ENCODE assay signal across 27 mouse cellular contexts in the genomic region with DNA sequence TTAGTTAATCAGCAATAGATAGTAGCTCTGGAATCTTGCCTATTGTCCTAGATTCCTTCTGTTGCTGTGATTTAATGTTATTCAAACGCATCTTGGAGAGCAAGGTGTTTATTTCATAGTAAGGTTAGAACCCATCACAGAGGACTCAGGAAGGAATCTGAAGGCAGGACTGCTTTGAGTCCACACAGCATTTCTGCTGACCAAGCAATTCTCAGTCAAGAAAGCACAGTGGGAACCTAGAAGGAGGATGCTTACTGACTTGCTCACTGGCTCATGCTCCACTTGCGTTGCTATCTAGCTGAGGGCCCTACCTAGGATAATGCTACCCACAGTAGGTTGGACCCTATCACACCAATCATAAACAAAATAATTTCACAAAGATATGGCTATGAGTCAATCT.
"Had no signal": no experiment of that assay in that cellular context is flagged by ENCODE, and none has a peak within 500 bp of the region (broad histone marks: within the 10 kb centered on the region; RNA-seq: fewer than 3 reads in every experiment).

No protein-coding gene starts in this region.

- H3K36me3 ChIP-seq: embryonic facial prominence, embryonic 10.5 days; embryonic facial prominence, embryonic 12.5 days; embryonic facial prominence, embryonic 13.5 days; embryonic facial prominence, embryonic 15.5 days; forebrain, embryonic 10.5 days; forebrain, embryonic 12.5 days; forebrain, embryonic 15.5 days had no signal

- H3K4me1 ChIP-seq: embryonic facial prominence, embryonic 10.5 days; embryonic facial prominence, embryonic 12.5 days; embryonic facial prominence, embryonic 13.5 days; embryonic facial prominence, embryonic 15.5 days; forebrain, embryonic 10.5 days; forebrain, embryonic 12.5 days; forebrain, embryonic 13.5 days; forebrain, embryonic 15.5 days had no signal

- H3K9me3 ChIP-seq: embryonic facial prominence, embryonic 10.5 days; embryonic facial prominence, embryonic 12.5 days; embryonic facial prominence, embryonic 13.5 days; embryonic facial prominence, embryonic 15.5 days; forebrain, embryonic 10.5 days; forebrain, embryonic 12.5 days; forebrain, embryonic 13.5 days; forebrain, embryonic 15.5 days had no signal

- H3K27ac ChIP-seq: embryonic facial prominence, embryonic 10.5 days; embryonic facial prominence, embryonic 12.5 days; embryonic facial prominence, embryonic 13.5 days; embryonic facial prominence, embryonic 15.5 days; forebrain, embryonic 10.5 days; forebrain, embryonic 12.5 days; forebrain, embryonic 13.5 days; forebrain, embryonic 15.5 days; gastrocnemius, adult 2 months; heart, adult 2 months had no signal

- H3K9ac ChIP-seq: embryonic facial prominence, embryonic 12.5 days; embryonic facial prominence, embryonic 13.5 days; embryonic facial prominence, embryonic 15.5 days; forebrain, embryonic 12.5 days; forebrain, embryonic 13.5 days; forebrain, embryonic 15.5 days; forebrain, postnatal 0 days had no signal

- H3K27me3 ChIP-seq: embryonic facial prominence, embryonic 12.5 days; embryonic facial prominence, embryonic 13.5 days; embryonic facial prominence, embryonic 15.5 days; forebrain, embryonic 12.5 days; forebrain, embryonic 13.5 days; forebrain, embryonic 15.5 days had no signal

- H3K4me2 ChIP-seq: embryonic facial prominence, embryonic 12.5 days; embryonic facial prominence, embryonic 13.5 days; embryonic facial prominence, embryonic 15.5 days; forebrain, embryonic 12.5 days; forebrain, embryonic 13.5 days; forebrain, embryonic 15.5 days had no signal

- DNase-seq: cerebellum, adult 9-10 months; cerebellum, adult 9-11 months; cerebellum, postnatal 10 days; cerebellum, postnatal 14 days; cerebellum, postnatal 25 days; cerebellum, postnatal 36 days; embryo, embryonic 11 days; forebrain, postnatal 0 days; gastrocnemius, adult 2 months; gastrocnemius, postnatal 10 days; gastrocnemius, postnatal 14 days; gastrocnemius, postnatal 25 days; gastrocnemius, postnatal 36 days; heart, adult 11 months; heart, adult 18-20 months; heart, adult 2 months had no signal

- H3K4me3 ChIP-seq: embryonic facial prominence, embryonic 10.5 days; embryonic facial prominence, embryonic 12.5 days; embryonic facial prominence, embryonic 13.5 days; embryonic facial prominence, embryonic 15.5 days; erythroblast, embryonic 14.5 days; forebrain, embryonic 10.5 days; forebrain, embryonic 12.5 days; forebrain, embryonic 13.5 days; forebrain, embryonic 15.5 days; gastrocnemius, adult 2 months; heart, adult 2 months had no signal

- ATAC-seq: forebrain, embryonic 13.5 days; forebrain, embryonic 14.5 days; forebrain, embryonic 15.5 days; forebrain, embryonic 16.5 days; forebrain, postnatal 0 days had no signal
